Mouse (Mus musculus) limb, embryonic 10.5 days (tissue): Measurements from ENCODE around the gene Dlg2. TPM values are rescaled to one million over a fixed set of nuclear protein-coding genes. Genes with fewer than 3 reads are reported as not detected.

Source experiments
- DNase-seq: peaks from one replicate; pipeline ENCODE4 v3.0.0-alpha.2; 2017; ENCODE audit warnings: low spot score
- H3K27ac ChIP-seq: fragments of 300-500 bp; sonication (generic); 2 replicates; pipeline ENCODE4 v1.5.1; 2016; ENCODE audit warnings: mild to moderate bottlenecking
- H3K27me3 ChIP-seq: fragments of 300-500 bp; sonication (generic); 2 replicates; pipeline ENCODE4 v1.6.1; 2016; ENCODE audit warnings: low read depth, mild to moderate bottlenecking; ENCODE audit not compliant: poor library complexity, severe bottlenecking
- H3K36me3 ChIP-seq: fragments of 300-500 bp; sonication (generic); 2 replicates; pipeline ENCODE4 v1.6.1; 2016; ENCODE audit warnings: mild to moderate bottlenecking, moderate library complexity
- H3K4me1 ChIP-seq: fragments of 300-500 bp; sonication (generic); 2 replicates; pipeline ENCODE4 v1.6.1; 2016
- H3K4me3 ChIP-seq: fragments of 300-500 bp; sonication (generic); 2 replicates; pipeline ENCODE4 v1.5.1; 2016; ENCODE audit warnings: mild to moderate bottlenecking, moderate library complexity
- H3K9me3 ChIP-seq: fragments of 300-500 bp; sonication (generic); replicated peaks from 2 replicates; pipeline ENCODE4 v1.6.1; 2016; ENCODE audit warnings: mild to moderate bottlenecking
- WGBS: fragments of 180-500 bp; shearing (Covaris S2); methylation state at CpG from one replicate; pipeline ENCODE4 v1.1.7; 2016; 5-methylcytosine and 5-hydroxymethylcytosine counted together
- polyA plus RNA-seq: library from polyadenylated mRNA; unstranded; fragments of >200 nt; fragmentation: Nextera tagmentation; extraction: Ambion mirVana; gene quantifications from 2 replicates; pipeline ENCODE4 v1.2.1, GENCODE M21; 2016

The Dlg2 gene
- polyA plus RNA-seq, 1 experiment from 2014 or later: 0.53 TPM

GRCm38 (mm10) chr7:91785871-91786270 is 1309.4 kb downstream of the Dlg2 start:
- H3K27ac ChIP-seq: no peak overlapping the region
- 81% methylated on average over 3 of the region's 3 CpGs for WGBS
- no peaks in the 10 kb centered on the region for H3K4me1 ChIP-seq
- no peaks in the 10 kb centered on the region for H3K9me3 ChIP-seq
- no peaks in the 10 kb centered on the region for H3K36me3 ChIP-seq
- no peak for DNase-seq
- H3K4me3 ChIP-seq: no peak overlapping the region
- no peaks in the 10 kb centered on the region for H3K27me3 ChIP-seq

DNA sequence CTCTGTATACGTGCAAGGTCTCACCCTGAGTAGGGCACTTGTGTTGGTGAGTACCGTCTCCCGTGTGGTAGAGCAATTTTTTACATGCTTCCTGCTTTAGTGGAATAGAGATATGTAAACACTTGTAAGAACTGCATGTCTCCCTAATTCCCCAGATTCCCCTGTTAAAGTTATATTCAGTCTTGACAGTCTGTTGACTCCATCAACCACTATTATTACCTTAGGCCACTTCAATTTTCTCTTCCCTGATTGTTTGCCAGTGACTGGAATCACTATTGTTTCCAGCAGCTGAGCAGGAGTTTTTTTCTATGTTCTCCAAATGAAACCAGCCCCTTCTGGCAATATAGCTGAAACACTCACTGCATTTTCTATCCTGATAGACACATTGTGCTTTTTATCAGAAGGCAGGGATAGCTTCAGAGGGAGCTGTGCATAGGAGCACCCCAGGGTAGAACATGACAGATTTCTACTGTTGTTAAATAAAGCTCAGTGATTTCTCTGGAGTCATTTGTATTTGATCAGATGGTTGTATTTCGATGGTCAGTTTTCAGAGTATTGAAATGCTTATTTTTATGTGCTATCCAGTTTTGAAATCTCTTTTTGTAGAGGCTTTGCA is 1314.6 kb downstream of the Dlg2 start:
- H3K9me3 ChIP-seq: no peaks in the 10 kb centered on the region
- H3K27ac ChIP-seq: no peak overlapping the region
- H3K4me1 ChIP-seq: no peaks in the 10 kb centered on the region
- DNase-seq: no peak
- WGBS: 93% methylated on average over 4 of the region's 4 CpGs
- no peaks in the 10 kb centered on the region for H3K36me3 ChIP-seq
- no peaks in the 10 kb centered on the region for H3K27me3 ChIP-seq
- H3K4me3 ChIP-seq: no peak overlapping the region

DNA sequence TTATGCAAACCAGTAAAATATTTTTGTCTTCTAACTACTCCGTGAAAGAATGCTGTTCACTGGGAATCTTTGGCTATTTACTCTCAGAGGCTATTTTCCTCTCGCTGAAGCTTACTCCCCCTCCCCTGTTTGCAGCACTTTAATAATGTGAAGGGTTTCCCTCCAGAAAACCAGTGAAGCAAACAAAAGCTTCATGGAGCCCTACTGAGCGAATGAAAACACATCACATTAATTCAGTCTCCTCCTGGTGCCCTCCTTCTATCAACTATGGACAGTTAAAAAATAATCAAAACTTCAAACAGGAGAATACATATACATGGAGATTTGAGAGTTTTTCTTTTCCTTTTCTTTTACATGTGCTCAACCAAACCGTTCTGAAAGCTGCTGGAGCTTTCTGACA is 1330.2 kb downstream of the Dlg2 start:
- Histone ChIP-seq H3K27me3 (no peaks in the 10 kb centered on the region), H3K4me3 (no peak overlapping the region), H3K27ac (no peak overlapping the region), H3K4me1 (no peaks in the 10 kb centered on the region), H3K9me3 (no peaks in the 10 kb centered on the region), H3K36me3 (no peaks in the 10 kb centered on the region)
- 66% methylated on average over 4 of the region's 4 CpGs for WGBS
- no peak for DNase-seq

- WGBS: 77% methylated on average over 2 of the region's 2 CpGs
These were observed 1334.3 kb downstream of the Dlg2 start for GRCm38 (mm10) chr7:91810774-91811173.

DNA sequence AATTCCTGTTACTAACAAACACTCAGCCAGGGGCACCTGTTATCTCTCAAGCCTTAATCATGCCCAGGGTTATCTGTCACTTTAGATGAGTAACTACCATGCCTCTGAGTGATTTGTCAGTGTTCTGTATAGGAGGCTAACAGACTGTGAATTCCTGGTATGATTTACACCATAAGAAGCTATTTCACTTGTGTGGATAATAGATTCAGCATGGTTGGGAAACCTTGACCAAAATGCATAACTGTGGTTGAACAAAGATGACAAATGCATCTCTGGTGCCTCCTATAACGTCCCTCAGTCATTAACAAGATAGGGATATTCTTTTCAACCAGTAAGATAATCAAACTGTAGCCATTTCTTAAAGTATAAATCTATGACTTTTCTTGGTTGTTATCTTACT is 1341.5 kb downstream of the Dlg2 start:
- H3K27me3 ChIP-seq: no peaks in the 10 kb centered on the region
- H3K4me3 ChIP-seq: no peak overlapping the region
- WGBS: 81% methylated on average over 1 of the region's 1 CpGs
- no peak for DNase-seq
- H3K4me1 ChIP-seq: no peaks in the 10 kb centered on the region
- H3K36me3 ChIP-seq: no peaks in the 10 kb centered on the region
- no peaks in the 10 kb centered on the region for H3K9me3 ChIP-seq
- no peak overlapping the region for H3K27ac ChIP-seq

More at GRCm38 (mm10) chr7:91810774-91811173, 1334.3 kb downstream of the Dlg2 start:
- no peaks in the 10 kb centered on the region for H3K9me3 ChIP-seq
- H3K4me3 ChIP-seq: no peak overlapping the region
- no peaks in the 10 kb centered on the region for H3K4me1 ChIP-seq
- no peaks in the 10 kb centered on the region for H3K36me3 ChIP-seq
- H3K27me3 ChIP-seq: no peaks in the 10 kb centered on the region
- H3K27ac ChIP-seq: no peak overlapping the region
- no peak for DNase-seq

GRCm38 (mm10) chr7:91832207-91832606 is 1355.7 kb downstream of the Dlg2 start:
- H3K27me3 ChIP-seq: no peaks in the 10 kb centered on the region
- no peaks in the 10 kb centered on the region for H3K36me3 ChIP-seq
- H3K4me1 ChIP-seq: no peaks in the 10 kb centered on the region
- H3K27ac ChIP-seq: no peak overlapping the region
- H3K9me3 ChIP-seq: no peaks in the 10 kb centered on the region
- no peak for DNase-seq
- WGBS: 90% methylated on average over 5 of the region's 5 CpGs
- H3K4me3 ChIP-seq: no peak overlapping the region

- Histone ChIP-seq H3K36me3 (no peaks in the 10 kb centered on the region), H3K27me3 (no peaks in the 10 kb centered on the region)
These were observed 1369.3 kb downstream of the Dlg2 start for GRCm38 (mm10) chr7:91845723-91846122.

DNA sequence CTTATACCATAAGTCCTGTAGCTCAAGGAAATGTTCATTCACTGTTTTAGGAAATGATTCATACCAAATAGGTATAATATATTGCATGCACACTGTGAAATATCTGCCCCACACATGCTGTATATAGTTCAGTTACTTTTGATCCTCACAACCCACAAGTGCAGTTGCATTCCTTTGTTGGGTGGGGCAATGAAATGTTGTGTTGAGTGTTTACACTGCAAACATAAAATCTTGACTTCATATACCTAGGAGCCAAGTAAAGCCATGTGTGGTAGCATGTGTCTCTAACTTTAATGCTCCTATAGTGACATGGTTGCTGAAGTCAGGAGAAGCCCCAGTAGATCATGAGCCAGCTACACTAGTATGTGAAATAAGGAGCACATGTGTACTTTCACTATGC is 1372.9 kb downstream of the Dlg2 start:
- H3K4me1 ChIP-seq: no peaks in the 10 kb centered on the region
- H3K27me3 ChIP-seq: no peaks in the 10 kb centered on the region
- H3K27ac ChIP-seq: no peak overlapping the region
- H3K36me3 ChIP-seq: no peaks in the 10 kb centered on the region
- H3K4me3 ChIP-seq: no peak overlapping the region
- DNase-seq: no peak
- H3K9me3 ChIP-seq: no peaks in the 10 kb centered on the region

More at GRCm38 (mm10) chr7:91845723-91846122, 1369.3 kb downstream of the Dlg2 start:
- WGBS: 35% methylated on average over 1 of the region's 1 CpGs
- Histone ChIP-seq H3K27ac (no peak overlapping the region), H3K4me1 (no peaks in the 10 kb centered on the region), H3K9me3 (no peaks in the 10 kb centered on the region), H3K4me3 (no peak overlapping the region)
- DNase-seq: no peak

DNA sequence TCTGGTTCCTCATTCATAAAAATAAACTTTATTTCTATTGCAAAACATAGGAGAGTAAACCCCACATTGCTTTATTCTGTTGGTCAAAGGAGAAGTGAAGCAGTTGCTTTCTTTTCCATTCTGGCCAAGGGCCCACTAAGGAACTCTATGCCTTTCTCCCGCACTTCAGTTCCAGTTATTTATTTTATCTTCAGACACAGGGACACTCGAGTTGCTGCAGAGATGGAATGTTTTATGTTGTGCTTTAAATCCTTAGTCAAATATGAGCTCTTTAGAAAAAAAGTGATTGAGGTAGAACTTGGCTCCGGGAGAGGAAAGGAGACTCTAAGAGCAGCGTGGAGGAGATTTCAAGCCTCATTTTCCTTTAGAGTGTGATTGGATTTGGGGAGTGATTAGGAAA is 1377.2 kb downstream of the Dlg2 start:
- 73% methylated on average over 4 of the region's 4 CpGs for whole genome bisulfite sequencing
- H3K9me3 ChIP-seq: no peaks in the 10 kb centered on the region
- no peak for DNase-seq
- H3K4me3 ChIP-seq: no peak overlapping the region
- no peak overlapping the region for H3K27ac ChIP-seq
- H3K27me3 ChIP-seq: no peaks in the 10 kb centered on the region
- H3K4me1 ChIP-seq: no peaks in the 10 kb centered on the region
- H3K36me3 ChIP-seq: no peaks in the 10 kb centered on the region

GRCm38 (mm10) chr7:91856931-91857330 is 1380.5 kb downstream of the Dlg2 start:
- H3K36me3 ChIP-seq: no peaks in the 10 kb centered on the region
- 94% methylated on average over 2 of the region's 2 CpGs for WGBS
- DNase-seq: no peak
- no peak overlapping the region for H3K27ac ChIP-seq
- H3K9me3 ChIP-seq: no peaks in the 10 kb centered on the region
- H3K27me3 ChIP-seq: no peaks in the 10 kb centered on the region
- no peak overlapping the region for H3K4me3 ChIP-seq
- no peaks in the 10 kb centered on the region for H3K4me1 ChIP-seq

- no peak for DNase-seq
- H3K9me3 ChIP-seq: no peaks in the 10 kb centered on the region
- WGBS: 75% methylated on average over 5 of the region's 5 CpGs
- no peaks in the 10 kb centered on the region for H3K27me3 ChIP-seq
- no peak overlapping the region for H3K27ac ChIP-seq
- no peaks in the 10 kb centered on the region for H3K36me3 ChIP-seq
- no peak overlapping the region for H3K4me3 ChIP-seq
- H3K4me1 ChIP-seq: no peaks in the 10 kb centered on the region
These were observed 1386.5 kb downstream of the Dlg2 start for GRCm38 (mm10) chr7:91862806-91863531.

- H3K4me1 ChIP-seq: no peaks in the 10 kb centered on the region
- no peaks in the 10 kb centered on the region for H3K9me3 ChIP-seq
- H3K27me3 ChIP-seq: no peaks in the 10 kb centered on the region
- no peak for DNase-seq
- no peaks in the 10 kb centered on the region for H3K36me3 ChIP-seq
- no peak overlapping the region for H3K4me3 ChIP-seq
- WGBS: 90% methylated on average over 1 of the region's 1 CpGs
- no peak overlapping the region for H3K27ac ChIP-seq
These were observed 1392.4 kb downstream of the Dlg2 start for GRCm38 (mm10) chr7:91868919-91869318.

- Histone ChIP-seq H3K4me3 (no peak overlapping the region), H3K27ac (no peak overlapping the region), H3K9me3 (no peaks in the 10 kb centered on the region), H3K27me3 (no peaks in the 10 kb centered on the region), H3K36me3 (no peaks in the 10 kb centered on the region), H3K4me1 (no peaks in the 10 kb centered on the region)
- WGBS: 89% methylated on average over 1 of the region's 1 CpGs
- DNase-seq: no peak
These were observed 1400.4 kb downstream of the Dlg2 start for GRCm38 (mm10) chr7:91876831-91877230.
